Mouse (Mus musculus) CH12.LX (cell line): ENCODE data around the gene Slc37a3. TPM values are rescaled to one million over a fixed set of nuclear protein-coding genes. Genes with fewer than 3 reads are reported as not detected.

Source experiments
- DNase-seq: peaks from one replicate; pipeline ENCODE4 v3.0.0-alpha.2; 2013; ENCODE audit errors: extremely low read depth
- H3K27ac ChIP-seq: 2 replicates; pipeline ENCODE4 v1.5.1; 2012; ENCODE audit warnings: low read depth, mild to moderate bottlenecking, control low read depth, moderate library complexity; ENCODE audit not compliant: insufficient read depth
- H3K27me3 ChIP-seq: replicated peaks from 2 replicates; pipeline ENCODE3; 2012; ENCODE audit warnings: inconsistent platforms
- H3K36me3 ChIP-seq, 2 experiments: replicated peaks in 1 of 2; 2 replicates each; pipeline versions ENCODE3 to v1.6.1; 2012; ENCODE audit warnings: inconsistent platforms in 1 of 2, low read length in 1 of 2, mild to moderate bottlenecking in 1 of 2, mixed read lengths in 1 of 2, moderate library complexity in 1 of 2; ENCODE audit not compliant: control insufficient read depth in 1 of 2, insufficient read depth in 1 of 2
- H3K4me1 ChIP-seq, 2 experiments: 2 replicates each; pipeline ENCODE4 v1.6.1; 2012; ENCODE audit warnings: inconsistent platforms in 1 of 2, moderate library complexity in 1 of 2; ENCODE audit not compliant: insufficient read depth in 2 of 2, control insufficient read depth in 1 of 2
- H3K4me2 ChIP-seq: 2 replicates; pipeline ENCODE4 v1.6.1; 2012; ENCODE audit warnings: low read depth, mild to moderate bottlenecking, control low read depth; ENCODE audit not compliant: poor library complexity, insufficient read depth, severe bottlenecking
- H3K4me3 ChIP-seq, 3 experiments: fragments of 150-350 bp in 1 of 3; sonication (generic) in 1 of 3; replicated peaks in 1 of 3; 2 replicates each; pipeline versions ENCODE3 to v1.5.1; 2011 to 2012; ENCODE audit warnings: low read depth in 2 of 3, low read length in 2 of 3, mild to moderate bottlenecking in 2 of 3, moderate library complexity in 2 of 3, control low read depth in 1 of 3, improper control_type of control experiment in 1 of 3, inconsistent platforms in 1 of 3, mixed read lengths in 1 of 3; ENCODE audit not compliant: poor library complexity in 1 of 3
- H3K79me2 ChIP-seq: replicated peaks from 2 replicates; pipeline ENCODE4 v1.6.1; 2012; ENCODE audit warnings: mild to moderate bottlenecking, moderate library complexity; ENCODE audit not compliant: control insufficient read depth, poor library complexity, insufficient read depth, severe bottlenecking; ENCODE audit errors: extremely low read depth
- H3K9ac ChIP-seq: 2 replicates; pipeline ENCODE4 v1.6.1; 2012; ENCODE audit warnings: low read depth, mild to moderate bottlenecking, control low read depth, moderate library complexity; ENCODE audit not compliant: insufficient read depth
- H3K9me3 ChIP-seq: replicated peaks from 2 replicates; pipeline ENCODE3; 2012; ENCODE audit warnings: low read length, inconsistent platforms, mixed read lengths
- BHLHE40 ChIP-seq: IDR thresholded peaks from 2 replicates; pipeline ENCODE4 v1.6.1; 2011; ENCODE audit warnings: mild to moderate bottlenecking, low read depth, low read length, improper control_type of control experiment
- CHD1 ChIP-seq: IDR thresholded peaks from 2 replicates; pipeline ENCODE4 v1.6.1; 2012; ENCODE audit warnings: low read depth, low read length, improper control_type of control experiment, inconsistent platforms
- CHD2 ChIP-seq: IDR thresholded peaks from 2 replicates; pipeline ENCODE4 v1.6.1; 2011; ENCODE audit warnings: low read length, improper control_type of control experiment
- CTCF ChIP-seq, 2 experiments: IDR thresholded peaks in 1 of 2; conservative IDR thresholded peaks in 1 of 2; 2 replicates each; pipeline ENCODE4 v1.5.1; 2011 to 2012; ENCODE audit warnings: low read depth in 2 of 2, low read length in 2 of 2, improper control_type of control experiment in 1 of 2, inconsistent platforms in 1 of 2, mild to moderate bottlenecking in 1 of 2, moderate library complexity in 1 of 2
- E2F4 ChIP-seq: IDR thresholded peaks from 2 replicates; pipeline ENCODE4 v1.6.1; 2011; ENCODE audit warnings: low read depth, low read length, improper control_type of control experiment; ENCODE audit not compliant: insufficient replicate concordance
- ELF1 ChIP-seq: IDR thresholded peaks from 2 replicates; pipeline ENCODE4 v1.6.1; 2014; ENCODE audit warnings: low read depth, mild to moderate bottlenecking, inconsistent platforms, low read length, improper control_type of control experiment
- EP300 ChIP-seq: IDR thresholded peaks from 2 replicates; pipeline ENCODE4 v1.6.1; 2011; ENCODE audit warnings: low read length, improper control_type of control experiment
- GABPA ChIP-seq: IDR thresholded peaks from 2 replicates; pipeline ENCODE4 v1.6.1; 2012; ENCODE audit warnings: low read depth, low read length, improper control_type of control experiment, inconsistent platforms; ENCODE audit not compliant: insufficient replicate concordance
- HCFC1 ChIP-seq: IDR thresholded peaks from 2 replicates; pipeline ENCODE4 v1.6.1; 2012; ENCODE audit warnings: low read depth, mild to moderate bottlenecking, inconsistent platforms, low read length, improper control_type of control experiment
- JUN ChIP-seq: IDR thresholded peaks from 2 replicates; pipeline ENCODE4 v1.6.1; 2011; ENCODE audit warnings: low read depth, mild to moderate bottlenecking, low read length, improper control_type of control experiment, moderate library complexity; ENCODE audit not compliant: insufficient read depth
- JUND ChIP-seq: conservative IDR thresholded peaks from 2 replicates; pipeline ENCODE4 v1.6.1; 2011; ENCODE audit warnings: low read depth, low read length, improper control_type of control experiment
- KAT2A ChIP-seq: IDR thresholded peaks from 2 replicates; pipeline ENCODE4 v1.6.1; 2012; ENCODE audit warnings: low read length, improper control_type of control experiment, inconsistent platforms; ENCODE audit not compliant: insufficient replicate concordance
- MAFK ChIP-seq: IDR thresholded peaks from 2 replicates; pipeline ENCODE4 v1.6.1; 2011; ENCODE audit warnings: low read length, improper control_type of control experiment; ENCODE audit not compliant: insufficient replicate concordance
- MAX ChIP-seq: IDR thresholded peaks from 2 replicates; pipeline ENCODE4 v1.6.1; 2011; ENCODE audit warnings: low read length, improper control_type of control experiment
- MAZ ChIP-seq: IDR thresholded peaks from 2 replicates; pipeline ENCODE4 v1.6.1; 2012; ENCODE audit warnings: low read depth, mild to moderate bottlenecking, inconsistent platforms, low read length, improper control_type of control experiment, moderate library complexity
- MEF2A ChIP-seq: IDR thresholded peaks from 2 replicates; pipeline ENCODE4 v1.6.1; 2014; ENCODE audit warnings: low read depth, mild to moderate bottlenecking, inconsistent platforms, low read length, improper control_type of control experiment, borderline replicate concordance
- MYC ChIP-seq: IDR thresholded peaks from 2 replicates; pipeline ENCODE4 v1.6.1; 2011; ENCODE audit warnings: low read depth, mild to moderate bottlenecking, improper control_type of control experiment, low read length
- NELFE ChIP-seq: IDR thresholded peaks from 2 replicates; pipeline ENCODE4 v1.6.1; 2011; ENCODE audit warnings: low read depth, low read length, improper control_type of control experiment
- NRF1 ChIP-seq: IDR thresholded peaks from 2 replicates; pipeline ENCODE4 v1.6.1; 2014; ENCODE audit warnings: low read depth, mild to moderate bottlenecking, inconsistent platforms, low read length, improper control_type of control experiment, moderate library complexity
- POLR2A ChIP-seq: IDR thresholded peaks from 2 replicates; pipeline ENCODE4 v1.6.1; 2011; ENCODE audit warnings: low read depth, mild to moderate bottlenecking, improper control_type of control experiment, low read length
- POLR2AphosphoS2 ChIP-seq: IDR thresholded peaks from 2 replicates; pipeline ENCODE4 v1.6.1; 2011; ENCODE audit warnings: low read depth, low read length, improper control_type of control experiment
- RAD21 ChIP-seq: IDR thresholded peaks from 2 replicates; pipeline ENCODE4 v1.6.1; 2011; ENCODE audit warnings: low read depth, mild to moderate bottlenecking, low read length, improper control_type of control experiment, moderate library complexity
- RCOR1 ChIP-seq: conservative IDR thresholded peaks from 2 replicates; pipeline ENCODE4 v1.6.1; 2012; ENCODE audit warnings: low read depth, mild to moderate bottlenecking, inconsistent platforms, low read length, improper control_type of control experiment
- SIN3A ChIP-seq: IDR thresholded peaks from 2 replicates; pipeline ENCODE4 v1.6.1; 2012; ENCODE audit warnings: low read length, improper control_type of control experiment, inconsistent platforms
- TBP ChIP-seq: conservative IDR thresholded peaks from 2 replicates; pipeline ENCODE4 v1.6.1; 2011; ENCODE audit warnings: low read depth, low read length, improper control_type of control experiment
- TCF12 ChIP-seq: IDR thresholded peaks from 2 replicates; pipeline ENCODE4 v1.6.1; 2014; ENCODE audit warnings: low read depth, mild to moderate bottlenecking, inconsistent platforms, low read length, improper control_type of control experiment
- UBTF ChIP-seq: IDR thresholded peaks from 2 replicates; pipeline ENCODE4 v1.6.1; 2012; ENCODE audit warnings: low read depth, mild to moderate bottlenecking, inconsistent platforms, low read length, improper control_type of control experiment, moderate library complexity
- ZC3H11A ChIP-seq: IDR thresholded peaks from 2 replicates; pipeline ENCODE4 v1.6.1; 2012; ENCODE audit warnings: low read depth, mild to moderate bottlenecking, inconsistent platforms, low read length, improper control_type of control experiment
- ZKSCAN1 ChIP-seq: IDR thresholded peaks from 2 replicates; pipeline ENCODE4 v1.6.1; 2012; ENCODE audit warnings: low read depth, inconsistent platforms, low read length, improper control_type of control experiment, borderline replicate concordance
- ZMIZ1 ChIP-seq: IDR thresholded peaks from 2 replicates; pipeline ENCODE4 v1.6.1; 2012; ENCODE audit warnings: low read depth, mild to moderate bottlenecking, inconsistent platforms, low read length, improper control_type of control experiment
- dilution Hi-C: fragments of 300-500 bp; cut with MboI; formaldehyde crosslinking; loops from 2 replicates; pipeline ENCODE4 v1.14.3; 2020; ENCODE audit warnings: low sequenced_read_pairs; ENCODE audit not compliant: extremely low pct_unique_long_range_greater_than_20kb, extremely low pct_ligation_motif_present
- in situ Hi-C: fragments of 300-500 bp; cut with MboI; formaldehyde crosslinking; loops from 3 replicates; pipeline ENCODE4 v1.14.3; 2019; ENCODE audit warnings: low sequenced_read_pairs, low pct_ligation_motif_present, low pct_unique_long_range_greater_than_20kb, mixed read lengths
- polyA plus RNA-seq: library from polyadenylated mRNA; unstranded; fragments of >175 nt; gene quantifications from 2 replicates; pipeline ENCODE4 v1.2.1, GENCODE M21; 2012; ENCODE audit warnings: low read depth; ENCODE audit not compliant: insufficient read length
- total RNA-seq, 2 experiments: library from RNA; depleted of rRNA; stranded (reverse); fragments of 300-350 nt in 1 of 2; fragments of >200 nt in 1 of 2; gene quantifications; 2 replicates each; pipeline ENCODE4 v1.2.3; 2012 to 2014

Slc37a3 gene
- total and polyA plus RNA-seq, 3 experiments: 2.6 to 8.7 (median 8.0) TPM

GRCm38 (mm10) chr6:39420867-39421266, 43.4 kb upstream of the Slc37a3 start:
- Histone ChIP-seq H3K4me3 (no peak overlapping the region), H3K4me2 (no peak overlapping the region), H3K9ac (no peak overlapping the region), H3K4me1 (peaks cover 4 to 30% of the 10 kb centered on the region in 2 experiments; a peak in 2 of 4 replicates), H3K9me3 (no peaks in the 10 kb centered on the region), H3K79me2 (peaks cover 18% of the 10 kb centered on the region), H3K36me3 (peaks cover 0 to 2% of the 10 kb centered on the region in 2 experiments), H3K27me3 (peaks cover 5% of the 10 kb centered on the region), H3K27ac (no peak overlapping the region)
- no peak for DNase-seq
- in situ Hi-C loops: no loop called here
- dilution Hi-C loops: no loop called here
- no peak for TF ChIP-seq CHD2
- TF ChIP-seq UBTF: no peak
- no peak for TF ChIP-seq ZKSCAN1
- no peak for TF ChIP-seq GABPA
- no peak for TF ChIP-seq MEF2A
- no peak for TF ChIP-seq ZC3H11A
- TF ChIP-seq NELFE: no peak
- no peak for TF ChIP-seq EP300
- no peak for TF ChIP-seq MAFK
- no peak for TF ChIP-seq MAZ
- no peak for TF ChIP-seq BHLHE40
- no peak for TF ChIP-seq E2F4
- TF ChIP-seq RAD21: no peak
- no peak for TF ChIP-seq SIN3A
- no peak for TF ChIP-seq CHD1
- no peak for TF ChIP-seq POLR2AphosphoS2
- TF ChIP-seq MYC: no peak
- TF ChIP-seq, all 38 proteins: peak for 0

DNA sequence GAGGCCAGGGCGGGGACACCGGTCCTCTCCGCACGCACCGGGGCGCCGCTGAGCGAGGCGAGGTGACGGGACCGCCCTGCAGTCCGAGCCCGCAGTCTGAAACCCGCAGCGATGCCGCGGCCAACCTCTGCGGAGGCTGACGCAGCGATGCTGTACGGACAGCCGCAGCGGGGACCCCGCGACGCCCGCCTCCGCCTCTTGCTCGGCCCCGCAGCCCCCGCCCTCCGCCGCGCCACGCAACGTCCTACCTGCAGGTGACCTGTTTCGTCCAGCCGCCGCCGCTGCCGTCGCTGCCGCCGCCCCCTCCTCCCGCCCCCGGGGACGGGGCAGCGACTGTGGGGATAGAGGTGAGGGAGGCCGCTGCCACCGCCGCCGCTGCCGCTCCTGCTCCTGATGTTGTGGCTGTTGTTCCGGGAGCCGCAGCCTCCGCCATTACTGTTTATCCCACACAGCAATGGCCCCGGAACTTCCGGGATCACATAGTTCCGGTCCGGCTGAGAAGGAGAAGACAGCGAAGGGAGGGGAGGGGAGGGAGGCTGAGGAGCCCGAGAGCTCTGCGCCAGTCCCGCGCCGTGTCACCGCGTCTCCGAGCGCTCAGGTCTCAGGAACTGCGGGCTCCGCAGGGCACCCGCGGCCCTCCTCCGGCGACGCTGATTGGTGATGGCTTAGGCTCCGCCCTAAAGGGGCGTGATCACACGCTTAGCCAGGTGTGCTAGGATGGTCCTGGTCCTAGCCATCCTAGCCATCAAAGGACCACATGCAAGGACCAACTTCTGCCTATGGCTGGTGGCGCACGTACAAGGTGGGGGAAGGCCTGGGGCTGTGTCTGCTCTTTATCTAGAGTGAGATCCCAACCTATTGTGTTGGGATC, 42.6 kb upstream of the Slc37a3 start, which contains the start of gene Mkrn1:
Gene Mkrn1, minus strand, starts transcription at position 612 of the 871 bp plus-strand sequence.
- Histone ChIP-seq H3K4me1 (peaks cover 4 to 30% of the 10 kb centered on the region in 2 experiments; a peak in 2 of 4 replicates), H3K9me3 (no peaks in the 10 kb centered on the region), H3K36me3 (peaks cover 0 to 2% of the 10 kb centered on the region in 2 experiments), H3K4me2 (peak within 1 kb of the TSS; percentile 97), H3K9ac (peak within 1 kb of the TSS; percentile 65), H3K79me2 (peaks cover 19% of the 10 kb centered on the region), H3K27me3 (peaks cover 5% of the 10 kb centered on the region), H3K27ac (0 out of 2 replicates have a peak within 1 kb of the TSS, but pooled peaks have one; percentile 28), H3K4me3 (peak within 1 kb of the TSS; percentile 66 to 98 (median 91))
- peak; percentile 84 for DNase-seq
- dilution Hi-C loops: no loop called here
- in situ Hi-C loops: no loop called here
- TF ChIP-seq UBTF (peak; percentile 79; the same call in 1 of the 2 replicates), HCFC1 (peak; percentile 77), BHLHE40 (no peak), KAT2A (no peak), JUN (no peak), TCF12 (0 out of 2 replicates have a peak, but pooled peaks have one; percentile 57), ZMIZ1 (no peak; the same call in 1 of the 2 replicates), NELFE (peak; percentile 58), TBP (no peak), CTCF (conservative IDR thresholded peaks at IDR 0.05 in 1 of 2, IDR thresholded peaks at IDR 0.05 in 1 of 2; ENCODE audit: low read depth in 2 of 2, low read length in 2 of 2) (no peak), POLR2A (peak; percentile 68), SIN3A (peak; percentile 79), MAFK (no peak), JUND (no peak), MAX (peak; percentile 30; the same call in 1 of the 2 replicates), RCOR1 (0 out of 2 replicates have a peak, but pooled peaks have one; percentile 61), ELF1 (peak; percentile 95), NRF1 (0 out of 2 replicates have a peak, but pooled peaks have one; percentile 36), MEF2A (0 out of 2 replicates have a peak, but pooled peaks have one; percentile 29)
